Mouse (Mus musculus) embryonic stem cell, embryonic (primary cell): ENCODE data around the gene Dhdh.

ENCODE experiments used
- CTCF ChIA-PET, 4 experiments: fragments of 300-600 bp in 2 of 4; fragments of 350-600 bp in 2 of 4; sonication (Branson Sonifier 250); formaldehyde crosslinking; loops; one replicate each; lab custom pipeline; 2022; ENCODE audit warnings: inconsistent platforms in 2 of 4; lab: Charles Lee
- POLR2A ChIA-PET, 4 experiments: fragments of 300-600 bp in 2 of 4; fragments of 350-600 bp in 2 of 4; sonication (Branson Sonifier 250); formaldehyde crosslinking; loops; one replicate each; lab custom pipeline; 2022; ENCODE audit warnings: antibody characterized with exemption in 4 of 4, inconsistent platforms in 1 of 4; lab: Charles Lee

The Dhdh gene

DNA sequence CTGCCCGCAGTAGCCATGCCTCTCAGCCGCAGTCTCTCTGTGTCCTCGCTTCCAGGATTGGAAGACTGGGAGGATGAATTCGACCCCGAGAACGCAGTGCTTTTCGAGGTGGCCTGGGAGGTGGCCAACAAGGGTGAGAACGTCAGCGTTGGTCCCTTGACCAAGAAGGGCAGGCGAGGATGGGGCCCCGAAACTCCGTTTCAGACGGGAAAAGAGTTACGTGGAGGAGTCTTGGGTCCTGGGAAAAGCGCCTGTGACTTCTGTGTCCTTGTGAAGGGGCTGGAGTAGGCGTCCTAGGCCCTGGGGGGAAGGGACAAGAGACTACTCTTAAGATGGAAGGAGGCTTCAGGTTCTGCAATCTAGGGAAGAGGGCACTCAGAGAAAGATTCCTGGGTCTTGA lies 53.6 kb downstream of the Dhdh start:
- ChIA-PET POLR2A (interaction anchor here (0.6 to 10.2 kb wide), 90 partner anchors 9 to 418 kb away, joined by 3 to 114 read pairs (median 5); partner anchors contain the start of genes Snrnp70 (in 4 of the 4), Ftl1 (in 3 of the 4), Lhb (in 3 of the 4) and Ntf5 (in 3 of the 4)), CTCF (interaction anchor here (0.5 to 5.1 kb wide), 78 partner anchors 9 to 811 kb away, joined by 3 to 53 read pairs (median 4); partner anchors contain the start of genes Aldh16a1 (in 2 of the 4), Kcna7 (in 2 of the 4), Akt1s1 (in 1 of the 4) and Car11 (in 1 of the 4))

DNA sequence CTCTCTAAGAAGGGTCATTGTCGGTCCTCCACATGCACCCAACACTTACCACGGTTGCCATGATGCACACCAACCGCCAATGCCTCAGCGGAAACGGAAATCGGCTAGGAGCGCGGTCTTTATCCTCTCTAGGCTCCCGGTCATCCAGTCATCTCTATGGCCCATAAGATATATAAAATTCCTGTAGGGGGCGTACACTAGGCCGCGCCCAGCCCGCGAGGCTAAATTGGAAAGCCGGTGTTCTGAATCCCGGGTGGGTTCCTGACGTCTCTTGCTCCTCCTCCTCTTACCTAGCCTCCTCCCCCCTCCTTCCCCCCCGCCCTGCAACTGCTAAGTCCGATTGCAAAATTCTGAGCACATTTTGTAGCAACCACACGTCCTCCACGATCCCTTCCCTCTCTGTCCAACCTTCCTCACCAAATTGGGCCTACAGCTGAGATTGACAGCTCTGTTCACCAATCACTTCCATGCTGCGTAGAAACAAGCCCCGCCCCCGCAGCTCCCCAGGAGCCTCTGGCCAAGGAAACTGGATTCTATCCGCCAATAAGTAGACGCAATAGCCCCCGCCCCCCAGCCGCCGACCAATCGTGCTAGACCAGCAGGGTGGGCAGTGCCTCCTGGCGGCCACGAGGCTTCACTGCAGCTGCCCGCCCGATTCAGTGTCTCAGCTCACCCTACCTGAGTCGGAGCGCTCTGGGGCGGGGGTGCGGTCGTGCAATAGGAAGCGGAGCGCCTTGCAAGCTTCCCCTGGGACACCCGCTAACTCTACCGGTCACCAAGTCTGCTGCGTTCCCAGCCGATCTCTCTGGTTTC lies 54.2 kb downstream of the Dhdh start, which contains the start of gene Gys1:
Gene Gys1, plus strand, starts transcription at position 642 of the 813 bp plus-strand sequence.
- ChIA-PET POLR2A (interaction anchor here (0.5 to 10.2 kb wide), 111 partner anchors 8 to 533 kb away, joined by 3 to 114 read pairs (median 5); partner anchors contain the start of genes Ftl1 (in 3 of the 4), Lhb (in 3 of the 4), Ntf5 (in 3 of the 4) and Snrnp70 (in 3 of the 4)), CTCF (interaction anchor here (0.5 to 5.1 kb wide), 100 partner anchors 9 to 811 kb away, joined by 3 to 53 read pairs (median 4); partner anchors contain the start of genes Aldh16a1 (in 2 of the 4), Kcna7 (in 2 of the 4), Akt1s1 (in 1 of the 4) and Bax (in 1 of the 4))

DNA sequence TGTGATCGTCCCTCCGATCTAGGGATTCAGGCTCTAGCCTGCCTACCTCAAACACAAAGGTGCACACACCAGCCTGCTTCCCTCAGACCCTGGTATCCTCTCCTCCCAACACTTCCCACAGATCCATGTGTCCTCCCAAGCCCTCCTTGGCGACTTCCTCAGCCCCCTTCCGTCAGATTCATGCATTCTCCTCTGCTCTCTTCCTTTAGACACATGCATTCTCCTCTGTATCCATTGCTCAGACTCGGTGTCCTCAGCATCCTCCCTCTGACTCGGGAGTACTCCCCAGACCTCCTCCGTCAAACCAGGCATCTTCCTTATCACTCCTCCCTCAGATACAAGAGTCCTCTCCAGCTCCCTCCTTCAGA lies 54.8 kb downstream of the Dhdh start:
- CTCF ChIA-PET = interaction anchor here (0.6 to 5.1 kb wide), 69 partner anchors 9 to 596 kb away, joined by 3 to 53 read pairs (median 4); partner anchors contain the start of genes Kcna7 (in 2 of the 4), Akt1s1 (in 1 of the 4), Aldh16a1 (in 1 of the 4) and Bax (in 1 of the 4)
- POLR2A ChIA-PET = interaction anchor here (0.6 to 10.2 kb wide), 79 partner anchors 8 to 449 kb away, joined by 3 to 114 read pairs (median 5); partner anchors contain the start of genes Ftl1 (in 3 of the 4), Lhb (in 3 of the 4), Ntf5 (in 3 of the 4) and Sphk2 (in 3 of the 4)

DNA sequence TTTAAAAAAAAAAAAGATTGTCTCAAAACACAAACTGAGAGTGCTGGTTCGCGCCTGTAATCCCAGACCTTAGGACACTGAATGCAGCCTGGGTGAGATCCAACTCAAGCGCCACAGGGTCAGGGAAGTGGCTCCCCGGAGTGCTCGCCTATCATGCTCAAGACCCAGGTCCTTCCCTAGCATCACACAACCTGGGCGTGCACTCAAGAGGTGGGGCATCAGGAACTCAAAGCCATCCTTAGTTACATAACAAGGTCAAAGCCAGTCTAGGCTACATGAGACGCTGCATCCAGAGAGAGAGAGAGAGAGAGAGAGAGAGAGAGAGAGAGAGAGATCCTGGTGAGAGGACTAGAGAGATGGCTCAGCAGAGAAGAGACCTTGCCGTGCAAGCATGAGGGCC lies 62.0 kb downstream of the Dhdh start:
- POLR2A ChIA-PET = interaction anchor here in 3 of 4 experiments (0.6 to 2.0 kb wide), 9 partner anchors 8 to 295 kb away, joined by 3 to 5 read pairs (median 4); partner anchors contain the start of genes Ntf5 (in 2 of the 3), Ftl1 (in 1 of the 3) and Gys1 (in 1 of the 3)
- CTCF ChIA-PET = interaction anchor here in 1 of 4 experiments (0.7 kb wide), 1 partner anchor 217 kb away, joined by 5 read pairs; no protein-coding TSS in a partner anchor

DNA sequence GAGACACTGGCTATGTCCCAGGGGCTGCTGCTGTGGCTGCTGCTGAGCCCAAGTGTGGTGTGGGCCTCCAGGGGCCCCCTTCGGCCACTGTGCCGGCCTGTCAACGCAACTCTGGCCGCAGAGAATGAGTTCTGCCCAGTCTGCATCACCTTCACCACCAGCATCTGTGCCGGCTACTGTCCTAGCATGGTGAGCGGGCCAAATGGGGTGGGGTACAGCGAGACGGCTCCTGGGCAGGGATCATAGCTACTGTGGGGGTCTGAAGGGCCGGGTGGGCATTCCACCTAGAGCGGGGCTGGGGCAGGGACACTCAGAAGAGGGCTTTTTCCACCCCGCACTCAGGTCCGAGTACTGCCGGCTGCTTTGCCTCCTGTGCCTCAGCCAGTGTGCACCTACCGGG lies 67.4 kb downstream of the Dhdh start:
- ChIA-PET POLR2A (interaction anchor here (0.5 to 8.4 kb wide), 26 partner anchors 9 to 615 kb away, joined by 3 to 114 read pairs (median 6); partner anchors contain the start of genes Ftl1 (in 2 of the 4), Gys1 (in 2 of the 4), Kcna7 (in 2 of the 4) and Ruvbl2 (in 2 of the 4)), CTCF (interaction anchor here in 3 of 4 experiments (0.6 to 6.0 kb wide), 8 partner anchors 11 to 144 kb away, joined by 3 to 39 read pairs (median 6); partner anchors contain the start of genes Gys1 (in 2 of the 3) and Kcna7 (in 2 of the 3))
